Mouse (Mus musculus): Measurements from ENCODE around the gene Sigmar1.

- TF ChIP-seq CTCF (IDR thresholded peaks at IDR 0.05) (peak; percentile 71), EP300 (IDR thresholded peaks at IDR 0.05) (no peak)
Measured at GRCm38 (mm10) chr4:41715596-41715995, 40.4 kb downstream of the Sigmar1 start.

Measured in lung, postnatal 0 days (tissue).